Mouse (Mus musculus) kidney, postnatal 0 days (tissue): Measurements from ENCODE around the gene Lrmda. TPM values are rescaled to one million over a fixed set of nuclear protein-coding genes. Genes with fewer than 3 reads are reported as not detected.

Experiments used
- ATAC-seq: fragments of 200-750 bp; cut with Nextera tagmentation; replicated peaks from 2 replicates; pipeline ENCODE4 v1.8.0; 2017; ENCODE audit warnings: low read depth, moderate number of reproducible peaks, moderate TSS enrichment, moderate library complexity; ENCODE audit not compliant: low FRiP score
- DNase-seq: peaks from one replicate; pipeline ENCODE4 v3.0.0-alpha.2; 2016; ENCODE audit warnings: low spot score
- H3K27ac ChIP-seq: fragments of 300-500 bp; sonication (generic); 2 replicates; pipeline ENCODE4 v1.5.1; 2014; ENCODE audit warnings: mild to moderate bottlenecking
- H3K27me3 ChIP-seq: fragments of 300-500 bp; sonication (generic); 2 replicates; pipeline ENCODE4 v1.6.1; 2014; ENCODE audit warnings: low read length, mixed read lengths; ENCODE audit not compliant: insufficient read depth
- H3K36me3 ChIP-seq: fragments of 300-500 bp; sonication (generic); 2 replicates; pipeline ENCODE4 v1.6.1; 2014; ENCODE audit warnings: low read length, mixed read lengths; ENCODE audit not compliant: insufficient read depth
- H3K4me1 ChIP-seq: fragments of 300-500 bp; sonication (generic); replicated peaks from 2 replicates; pipeline ENCODE4 v1.6.1; 2014; ENCODE audit warnings: antibody characterized with exemption, low read length, mixed read lengths; ENCODE audit not compliant: insufficient read depth
- H3K4me2 ChIP-seq: fragments of 300-500 bp; sonication (generic); 2 replicates; pipeline ENCODE4 v1.6.1; 2014; ENCODE audit warnings: mild to moderate bottlenecking, low read length, moderate library complexity, mixed read lengths
- H3K4me3 ChIP-seq: fragments of 300-500 bp; sonication (generic); replicated peaks from 2 replicates; pipeline ENCODE4 v1.5.1; 2014; ENCODE audit warnings: low read depth, low read length
- H3K9ac ChIP-seq: fragments of 300-500 bp; sonication (generic); 2 replicates; pipeline ENCODE4 v1.6.1; 2014; ENCODE audit warnings: low read depth, low read length
- H3K9me3 ChIP-seq: fragments of 300-500 bp; sonication (generic); replicated peaks from 2 replicates; pipeline ENCODE4 v1.6.1; 2016; ENCODE audit warnings: low read length, inconsistent platforms, mixed read lengths
- CTCF ChIP-seq: IDR thresholded peaks from 2 replicates; pipeline ENCODE4 v1.5.1; 2016; ENCODE audit warnings: antibody characterized with exemption, low read depth, mild to moderate bottlenecking, moderate library complexity
- WGBS: fragments of 180-500 bp; shearing (Covaris S2); extraction: QIAGEN DNeasy Blood & Tissue Kit; methylation state at CpG from one replicate; pipeline ENCODE4 v1.1.7; 2014; 5-methylcytosine and 5-hydroxymethylcytosine counted together
- polyA plus RNA-seq: library from polyadenylated mRNA; unstranded; fragments of >200 nt; fragmentation: Nextera tagmentation; extraction: Ambion mirVana; gene quantifications from 2 replicates; pipeline ENCODE4 v1.2.1, GENCODE M21; 2015

Lrmda gene
- polyA plus RNA-seq, 1 experiment from 2014 or later = 0.83 TPM

GRCm38 (mm10) chr14:22017011-22017410 is 2.5 kb upstream of the Lrmda start:
- H3K9ac ChIP-seq = no peak overlapping the region
- ATAC-seq = no peak
- no peaks in the 10 kb centered on the region for H3K36me3 ChIP-seq
- no peaks in the 10 kb centered on the region for H3K9me3 ChIP-seq
- no peak for DNase-seq
- H3K27ac ChIP-seq = no peak overlapping the region
- WGBS = 40% methylated on average over 5 of the region's 5 CpGs
- no peaks in the 10 kb centered on the region for H3K27me3 ChIP-seq
- no peak for TF ChIP-seq CTCF
- H3K4me2 ChIP-seq = no peak overlapping the region
- peaks cover 5% of the 10 kb centered on the region; the same call in 1 of the 2 replicates for H3K4me1 ChIP-seq
- no peak overlapping the region for H3K4me3 ChIP-seq

DNA sequence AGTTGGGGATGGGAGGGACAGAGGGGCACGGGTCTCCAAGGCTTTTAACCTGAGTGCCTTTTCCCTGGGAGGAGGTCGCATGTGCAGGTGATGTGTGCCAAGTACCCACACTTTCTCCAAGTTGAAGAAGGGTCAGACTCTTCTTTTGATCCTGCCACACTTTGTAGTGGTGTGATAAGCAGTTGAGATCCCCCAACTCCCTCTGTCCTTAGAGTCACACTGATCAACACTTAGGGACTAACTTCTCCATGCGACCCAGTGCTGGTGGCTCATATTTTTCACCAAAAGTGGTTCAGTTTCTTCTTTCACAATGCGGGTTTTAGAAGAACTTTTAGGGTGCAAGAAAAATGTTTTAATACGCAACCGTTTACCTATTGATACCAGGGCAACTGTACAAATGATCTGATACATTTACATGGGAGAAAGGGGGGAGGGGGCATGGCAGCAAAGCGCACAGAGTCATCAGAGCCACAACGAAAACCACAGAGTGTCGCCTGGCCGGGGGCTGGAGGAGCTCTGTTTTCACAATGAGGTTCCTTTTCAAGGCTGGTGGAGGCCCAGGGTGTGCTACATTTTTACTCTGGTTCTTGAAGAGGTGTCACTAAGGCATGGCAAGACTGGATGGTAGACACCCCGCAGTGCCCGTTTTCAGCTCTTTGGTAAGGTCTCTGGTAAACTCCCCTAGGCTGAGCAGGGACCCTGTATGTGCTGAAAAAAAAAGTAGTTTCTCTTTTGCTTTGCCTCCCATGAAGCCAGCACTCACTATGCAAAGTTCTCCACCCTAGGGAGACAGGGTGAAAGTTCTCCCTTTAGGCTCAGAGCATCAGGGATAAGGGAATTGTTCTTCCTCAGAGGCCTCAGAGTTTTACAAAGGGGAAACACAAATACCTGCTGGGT is 685 bp downstream of the Lrmda start:
- no peak for TF ChIP-seq CTCF
- ATAC-seq (no peak), DNase-seq (no peak)
- no peak overlapping the region for H3K27ac ChIP-seq
- no peaks in the 10 kb centered on the region for H3K36me3 ChIP-seq
- H3K9ac ChIP-seq = peak overlapping the region; percentile 53
- peaks cover 5% of the 10 kb centered on the region; the same call in 1 of the 2 replicates for H3K4me1 ChIP-seq
- WGBS = 51% methylated on average over 12 of the region's 12 CpGs
- peak overlapping the region; percentile 35 for H3K4me3 ChIP-seq
- no peaks in the 10 kb centered on the region for H3K27me3 ChIP-seq
- H3K9me3 ChIP-seq = no peaks in the 10 kb centered on the region
- peak overlapping the region; percentile 82 for H3K4me2 ChIP-seq

DNA sequence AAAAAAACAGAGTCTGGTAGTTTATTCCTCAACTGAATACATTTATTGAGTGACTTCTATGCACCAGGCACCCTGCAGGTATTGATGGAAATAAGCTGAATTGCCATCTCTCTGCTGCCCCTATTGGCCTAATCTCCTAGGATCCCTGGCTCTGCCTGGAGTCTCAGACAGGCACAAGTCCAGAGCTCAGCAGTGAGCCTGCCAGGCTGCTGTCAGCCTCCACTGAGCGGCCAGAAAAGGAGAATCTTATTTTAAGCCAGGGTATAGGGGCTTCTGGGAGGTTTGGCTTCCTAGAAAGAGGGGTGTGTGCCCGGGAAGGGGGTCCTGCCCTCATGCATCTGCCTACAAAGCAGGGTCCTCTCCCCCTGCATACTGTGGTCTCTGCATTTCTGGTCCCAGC is 1.4 kb downstream of the Lrmda start:
- H3K4me3 ChIP-seq = no peak overlapping the region
- peak; percentile 60 for TF ChIP-seq CTCF
- no peaks in the 10 kb centered on the region for H3K27me3 ChIP-seq
- no peaks in the 10 kb centered on the region for H3K9me3 ChIP-seq
- no peak overlapping the region for H3K9ac ChIP-seq
- no peaks in the 10 kb centered on the region for H3K36me3 ChIP-seq
- no peak overlapping the region for H3K4me2 ChIP-seq
- H3K4me1 ChIP-seq = peaks cover 5% of the 10 kb centered on the region; the same call in 1 of the 2 replicates
- DNase-seq (peak; percentile 65), ATAC-seq (no peak)
- 40% methylated on average over 2 of the region's 2 CpGs for WGBS
- H3K27ac ChIP-seq = no peak overlapping the region

DNA sequence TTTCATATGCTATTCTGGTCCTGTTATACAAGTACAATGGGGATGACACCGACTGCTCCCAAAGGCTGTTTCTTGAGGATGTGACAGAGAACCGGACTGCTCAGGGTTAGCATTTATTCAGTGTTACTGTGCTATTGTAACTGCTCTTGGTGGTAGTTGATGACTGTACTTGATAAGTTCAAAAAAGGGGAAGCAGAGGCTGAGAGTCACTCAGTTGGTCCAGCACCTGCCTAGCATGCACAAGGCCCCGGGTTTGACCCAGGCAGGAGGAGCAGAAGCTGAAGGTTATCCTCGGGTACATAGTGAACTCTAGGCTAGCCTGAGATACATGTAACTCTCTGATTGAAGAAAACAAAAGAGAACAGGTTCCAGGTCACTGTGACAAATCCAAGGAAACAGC is 4.0 kb downstream of the Lrmda start:
- Histone ChIP-seq H3K4me1 (peaks cover 5% of the 10 kb centered on the region; the same call in 1 of the 2 replicates), H3K36me3 (no peaks in the 10 kb centered on the region), H3K9me3 (no peaks in the 10 kb centered on the region), H3K27ac (no peak overlapping the region), H3K4me3 (no peak overlapping the region), H3K9ac (no peak overlapping the region), H3K4me2 (no peak overlapping the region), H3K27me3 (no peaks in the 10 kb centered on the region)
- ATAC-seq (no peak), DNase-seq (no peak)
- TF ChIP-seq CTCF = no peak
- 83% methylated on average over 4 of the region's 4 CpGs for WGBS

GRCm38 (mm10) chr14:22035900-22036299 is 16.4 kb downstream of the Lrmda start:
- TF ChIP-seq CTCF = no peak
- Histone ChIP-seq H3K9ac (no peak overlapping the region), H3K27ac (no peak overlapping the region), H3K4me1 (no peaks in the 10 kb centered on the region), H3K4me3 (no peak overlapping the region), H3K4me2 (no peak overlapping the region), H3K9me3 (no peaks in the 10 kb centered on the region), H3K36me3 (no peaks in the 10 kb centered on the region), H3K27me3 (no peaks in the 10 kb centered on the region)
- no peak for DNase-seq
- no peak; the same call in 1 of the 2 replicates for ATAC-seq
- WGBS = 53% methylated on average over 3 of the region's 3 CpGs

GRCm38 (mm10) chr14:22036338-22036737 is 16.8 kb downstream of the Lrmda start:
- TF ChIP-seq CTCF = no peak
- Histone ChIP-seq H3K9me3 (no peaks in the 10 kb centered on the region), H3K9ac (no peak overlapping the region), H3K4me3 (no peak overlapping the region), H3K27me3 (no peaks in the 10 kb centered on the region), H3K4me1 (no peaks in the 10 kb centered on the region), H3K36me3 (no peaks in the 10 kb centered on the region), H3K27ac (no peak overlapping the region), H3K4me2 (no peak overlapping the region)
- DNase-seq (no peak), ATAC-seq (no peak)
- 59% methylated on average over 6 of the region's 6 CpGs for WGBS
